Mouse (Mus musculus): Measurements from ENCODE around the gene Ppp1r11. TPM values are rescaled to one million over a fixed set of nuclear protein-coding genes. Genes with fewer than 3 reads are reported as not detected.

The Ppp1r11 gene
- total RNA-seq, 1 experiment from 2014 or later = 85.4 TPM

DNA sequence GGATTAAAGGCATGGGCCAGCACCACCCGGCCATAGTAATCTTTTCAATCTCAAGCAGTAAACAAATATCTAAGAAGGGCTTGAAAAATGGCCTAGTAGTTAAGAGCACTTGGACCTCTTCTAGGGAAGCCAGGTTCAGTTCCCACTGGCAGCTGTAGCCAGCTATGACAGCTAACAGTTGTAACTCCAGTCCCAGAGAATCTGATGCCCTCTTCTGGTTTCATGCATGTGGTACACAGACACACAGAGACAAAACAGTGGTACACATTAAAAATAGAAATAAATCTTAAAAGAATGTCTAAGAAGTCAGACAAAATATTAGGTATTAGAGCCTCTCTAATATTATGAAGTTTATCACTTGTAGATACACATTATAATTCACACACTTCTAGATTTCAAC lies 9.6 kb upstream of the Ppp1r11 start:
- no peak for DNase-seq

DNA sequence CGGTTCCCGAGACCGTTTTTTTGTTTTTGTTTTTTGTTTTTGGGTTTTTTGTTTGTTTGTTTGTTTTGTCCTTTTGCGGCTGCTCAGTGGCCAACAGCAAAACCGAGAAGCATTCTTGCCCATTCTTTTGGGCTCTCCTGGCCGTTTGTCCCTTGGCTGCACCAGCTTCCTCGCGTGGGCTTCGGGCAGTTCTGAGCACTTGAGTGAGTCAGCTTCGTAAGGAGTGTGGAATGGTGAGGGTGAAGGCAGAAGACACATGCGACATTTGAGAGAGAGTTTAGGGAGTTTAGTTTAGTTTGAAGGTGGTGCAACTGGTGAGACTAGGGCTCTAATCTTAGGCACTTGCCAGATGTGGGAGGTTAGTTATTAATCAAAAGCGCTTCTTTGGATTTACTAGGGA lies 7.3 kb upstream of the Ppp1r11 start:
- DNase-seq = no peak

DNA sequence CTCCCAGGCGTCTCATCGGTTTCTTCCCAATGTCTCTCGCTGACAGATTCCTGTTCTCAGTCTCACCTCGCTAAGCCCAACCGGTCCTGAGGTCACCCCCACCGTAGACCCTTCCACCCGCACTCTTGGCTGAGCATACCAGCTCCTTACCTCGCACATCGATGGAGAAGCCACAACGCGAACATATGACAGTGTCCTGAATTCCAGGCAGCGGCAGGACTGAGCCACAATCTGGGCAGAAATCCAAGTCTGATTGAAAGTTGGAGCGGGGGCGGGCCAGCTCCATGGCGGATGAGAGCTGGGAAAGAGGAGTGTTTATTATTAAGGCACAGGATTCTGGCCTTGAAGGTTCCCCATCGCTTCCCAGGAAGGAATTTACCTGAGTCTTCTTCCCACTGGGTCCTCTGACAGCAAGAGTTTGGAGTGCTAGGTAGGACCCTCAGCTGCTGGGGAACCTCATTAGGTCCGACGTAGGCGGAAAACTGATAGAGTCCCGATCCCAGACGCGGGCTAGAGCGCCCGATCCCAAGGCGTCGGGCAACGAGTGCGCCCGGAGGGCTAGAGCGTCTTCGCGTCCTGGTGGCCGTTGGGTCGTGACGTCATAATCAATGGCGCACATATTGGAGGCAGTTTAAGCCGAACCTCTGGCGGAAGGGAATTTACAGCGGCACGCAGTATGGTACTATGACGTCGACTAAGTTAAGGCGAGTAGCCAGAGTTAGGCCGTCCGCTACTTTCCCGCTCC lies 6.6 kb upstream of the Ppp1r11 start, which contains the start of the genes Znrd1 and Znrd1as:
Gene Znrd1, minus strand, starts transcription at position 561 of the 745 bp plus-strand sequence.
Gene Znrd1as, plus strand, starts transcription at position 594 of the 745 bp plus-strand sequence.
- peak; percentile 90 for DNase-seq

DNA sequence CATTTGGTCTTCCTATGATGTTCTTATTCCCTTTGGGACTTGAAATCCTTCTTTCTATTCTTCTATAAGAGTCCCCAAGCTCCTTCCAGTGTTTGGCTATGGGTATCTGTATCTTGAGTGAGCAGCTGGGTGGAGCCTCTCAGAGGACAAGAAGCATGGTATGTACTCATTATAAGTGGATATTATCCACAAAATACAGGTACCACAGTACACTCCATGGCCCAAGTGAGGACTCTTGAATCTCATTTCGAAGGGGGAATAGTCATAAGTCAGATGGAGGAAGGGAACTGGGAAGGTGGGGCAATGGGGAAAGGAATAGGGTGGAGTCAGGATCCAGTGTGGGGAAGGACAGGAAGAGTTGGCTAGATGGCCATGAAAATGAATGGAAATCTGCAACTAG lies 1.5 kb upstream of the Ppp1r11 start:
- no peak for DNase-seq

DNA sequence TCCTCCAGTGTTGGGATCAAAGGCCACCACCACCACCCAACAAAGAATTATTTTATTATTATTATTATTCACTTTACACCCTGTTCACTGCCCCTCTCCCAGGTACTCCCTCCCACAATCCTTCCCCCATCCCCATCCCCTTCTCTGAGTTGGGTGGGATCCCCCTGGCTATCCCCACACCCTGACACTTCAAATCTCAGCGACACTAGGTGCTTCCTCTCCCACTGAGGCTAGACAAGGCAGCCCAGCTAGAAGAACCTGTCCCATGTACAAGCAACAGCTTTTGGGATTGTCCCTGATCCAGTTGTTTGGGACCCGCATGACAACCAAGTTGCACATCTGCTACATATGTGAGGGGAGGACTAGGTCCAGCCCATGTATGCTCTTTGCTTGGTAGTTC lies 1.1 kb upstream of the Ppp1r11 start:
- DNase-seq = no peak

DNA sequence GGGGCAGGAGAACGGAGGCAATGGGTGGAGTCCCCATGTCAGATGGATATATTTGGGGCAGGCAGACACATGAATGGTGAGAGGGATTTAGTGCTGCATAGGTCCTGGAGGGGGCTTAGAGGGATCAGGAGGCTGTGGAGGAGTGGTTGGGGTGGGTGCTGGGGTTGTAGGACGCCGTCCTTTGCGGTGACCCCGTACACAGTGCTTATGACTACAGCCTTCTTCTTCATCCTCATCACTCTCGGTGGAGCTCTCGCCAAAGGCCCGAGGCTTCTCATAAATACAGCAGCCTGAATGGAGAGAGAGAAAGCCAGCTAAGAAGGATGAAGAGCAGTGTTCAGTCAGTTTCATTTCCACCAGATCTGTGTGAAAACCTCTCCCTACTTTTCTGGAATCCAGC lies 2.3 kb downstream of the Ppp1r11 start:
- DNase-seq = no peak

DNA sequence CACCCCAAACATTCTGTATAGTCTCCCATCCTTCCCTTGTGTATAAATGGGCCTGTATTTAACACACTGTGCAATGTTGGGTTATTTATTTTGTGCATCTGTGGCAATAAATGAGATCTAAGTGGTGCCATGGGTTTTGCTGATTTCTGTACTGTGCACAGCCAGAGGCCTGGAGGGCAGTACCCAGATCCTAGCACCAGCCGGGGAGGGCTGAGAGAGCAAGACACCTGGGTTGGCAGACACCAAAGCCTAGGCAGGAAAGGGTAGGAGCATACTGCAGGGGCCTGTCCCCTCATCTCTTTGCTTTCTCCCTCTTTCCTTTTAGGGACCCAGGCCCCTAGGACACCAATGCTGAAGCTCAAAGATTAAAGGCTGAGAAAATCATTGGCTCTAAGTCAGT lies 3.3 kb downstream of the Ppp1r11 start:
- no peak for DNase-seq

DNA sequence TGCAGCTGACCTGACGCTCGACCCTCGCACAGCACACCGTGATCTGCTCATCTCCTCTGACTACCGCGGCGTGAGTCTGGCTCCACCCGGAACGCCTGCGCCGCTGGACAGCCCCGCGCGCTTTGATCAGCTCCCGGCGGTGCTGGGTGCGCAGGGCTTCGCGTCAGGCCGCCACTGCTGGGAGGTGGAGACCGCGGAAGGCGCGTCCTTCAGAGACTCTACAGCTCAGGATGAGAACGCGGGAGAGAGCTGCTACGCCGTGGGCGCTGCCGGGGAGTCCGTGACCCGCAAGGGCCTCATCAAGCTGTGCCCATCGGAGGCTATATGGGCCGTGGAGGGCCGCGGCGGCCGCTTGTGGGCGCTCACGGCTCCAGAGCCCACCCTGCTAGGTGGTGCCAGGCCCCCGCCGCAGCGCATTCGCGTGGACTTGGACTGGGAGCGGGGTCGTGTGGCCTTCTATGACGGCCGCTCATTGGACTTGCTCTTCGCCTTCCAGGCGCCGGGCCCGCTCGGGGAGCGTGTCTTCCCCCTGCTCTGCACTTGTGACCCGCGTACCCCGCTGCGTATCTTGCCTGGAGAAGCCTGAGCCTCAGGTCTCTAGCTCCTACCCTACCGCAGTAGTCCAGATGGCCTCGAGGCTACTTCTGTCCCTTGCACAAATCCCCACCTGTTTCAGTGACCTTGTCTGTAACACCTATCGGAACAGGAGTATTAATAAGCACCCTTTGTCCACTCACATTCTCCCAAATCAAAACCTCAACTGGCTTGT lies 4.3 kb downstream of the Ppp1r11 start:
- DNase-seq = peak; percentile 75

GRCm38 (mm10) chr17:36944121-36944775 lies 7.3 kb downstream of the Ppp1r11 start:
- DNase-seq = no peak

- DNase-seq = no peak
Observed at GRCm38 (mm10) chr17:36943691-36944090, 7.8 kb downstream of the Ppp1r11 start.

GRCm38 (mm10) chr17:36942791-36943471 lies 8.6 kb downstream of the Ppp1r11 start, which contains the start of gene Rnf39:
Gene Rnf39 (plus strand): TSS chr17:36942918.
- DNase-seq = peak; percentile 10

GRCm38 (mm10) chr17:36942391-36942790 lies 9.2 kb downstream of the Ppp1r11 start:
- DNase-seq = peak; percentile 39

DNA sequence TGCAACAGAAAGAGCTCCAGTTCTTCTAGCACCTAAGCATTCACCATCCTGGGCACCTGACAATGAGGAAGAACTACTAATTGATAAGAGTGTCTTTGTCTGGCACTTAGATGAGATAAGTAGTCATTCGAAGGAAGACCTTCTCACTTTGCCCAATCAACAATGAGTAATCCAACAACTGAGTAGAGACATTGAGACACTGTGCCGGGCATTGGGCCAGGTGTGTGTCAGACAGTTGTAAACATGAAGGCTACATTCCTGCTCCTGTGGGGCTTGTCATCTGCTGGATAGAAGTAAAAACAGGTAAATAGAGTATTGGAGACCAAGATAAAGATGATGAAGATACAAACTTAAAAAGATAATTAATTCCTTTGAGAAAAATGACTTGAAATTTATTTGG lies 13.5 kb downstream of the Ppp1r11 start:
- peak; percentile 75 for DNase-seq

DNA sequence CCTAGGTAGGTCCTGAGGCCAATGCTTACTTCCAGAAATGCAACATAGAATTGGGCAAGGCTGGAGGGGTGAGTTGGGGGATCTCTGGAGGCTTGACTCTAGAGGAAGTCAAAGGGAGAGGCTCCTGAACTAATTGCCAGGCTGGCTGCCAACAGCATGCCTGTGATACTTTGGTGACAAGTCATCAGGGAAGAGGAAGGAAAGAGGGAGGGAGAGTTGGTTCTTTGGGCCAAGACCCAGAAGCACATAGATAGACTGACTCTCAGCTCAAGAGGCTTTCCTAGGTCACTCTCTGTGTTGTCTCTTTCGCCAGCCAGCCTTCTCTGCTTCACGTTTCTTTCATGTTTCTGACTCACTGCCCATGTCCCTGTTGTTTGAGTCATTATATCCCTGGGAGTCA lies 19.7 kb downstream of the Ppp1r11 start:
- peak; percentile 43 for DNase-seq

GRCm38 (mm10) chr17:36931130-36931529 lies 20.4 kb downstream of the Ppp1r11 start:
- DNase-seq = no peak

DNA sequence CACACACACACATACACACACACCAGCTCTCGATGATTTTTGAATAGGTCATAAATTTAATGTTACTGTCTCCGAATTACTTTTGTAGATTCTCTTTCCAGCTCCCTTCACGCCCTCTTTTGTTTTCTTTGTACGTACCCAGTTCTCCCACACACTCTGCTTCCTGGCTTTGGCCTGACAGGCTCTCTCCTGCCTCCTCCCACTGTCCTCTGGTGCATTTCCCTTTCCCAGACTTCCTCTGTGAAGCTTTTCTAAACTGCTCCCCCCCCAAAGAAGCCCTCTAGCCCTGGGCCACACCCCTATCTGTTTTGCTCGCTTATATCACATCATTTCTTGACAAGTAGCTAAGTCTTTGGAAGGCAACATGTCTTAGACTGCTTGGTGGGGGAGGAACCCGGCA lies 21.3 kb downstream of the Ppp1r11 start:
- DNase-seq = no peak

DNA sequence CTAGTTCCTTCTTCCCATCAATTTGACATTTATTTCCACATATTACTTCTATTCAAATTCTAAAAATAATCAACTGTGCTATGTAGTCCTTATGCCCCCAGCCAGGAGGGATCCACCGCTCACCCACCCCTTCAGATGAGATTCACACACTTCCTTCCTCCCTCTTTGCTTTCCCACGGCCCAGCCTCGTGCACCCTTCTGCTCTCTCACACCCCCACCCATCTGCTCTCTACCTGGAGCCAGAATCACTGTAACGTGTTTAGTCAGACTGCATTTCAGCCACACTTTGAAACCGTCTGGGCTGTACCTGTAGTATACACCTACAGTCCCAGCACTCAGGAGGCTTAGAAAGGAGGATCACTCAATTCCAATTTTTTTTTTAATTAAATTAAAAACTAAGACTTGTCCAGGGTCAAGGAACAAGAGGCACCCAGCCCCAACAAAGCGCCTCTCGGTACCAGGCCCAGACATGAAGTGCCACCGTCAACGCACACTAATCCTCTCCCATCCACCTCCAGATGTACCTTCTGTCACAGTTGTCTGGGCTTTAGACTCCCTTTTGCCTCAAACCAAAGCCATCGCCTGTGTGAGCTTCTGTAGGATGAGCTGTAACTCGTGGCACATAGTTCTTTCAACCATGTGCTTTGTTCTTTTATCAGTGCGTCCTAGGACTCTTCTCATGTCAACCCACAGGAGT lies 22.2 kb downstream of the Ppp1r11 start:
- no peak for DNase-seq

- DNase-seq = no peak
Observed at GRCm38 (mm10) chr17:36927496-36928120, 23.9 kb downstream of the Ppp1r11 start.

- DNase-seq = no peak
Observed at GRCm38 (mm10) chr17:36923491-36923890, 28.1 kb downstream of the Ppp1r11 start.

DNA sequence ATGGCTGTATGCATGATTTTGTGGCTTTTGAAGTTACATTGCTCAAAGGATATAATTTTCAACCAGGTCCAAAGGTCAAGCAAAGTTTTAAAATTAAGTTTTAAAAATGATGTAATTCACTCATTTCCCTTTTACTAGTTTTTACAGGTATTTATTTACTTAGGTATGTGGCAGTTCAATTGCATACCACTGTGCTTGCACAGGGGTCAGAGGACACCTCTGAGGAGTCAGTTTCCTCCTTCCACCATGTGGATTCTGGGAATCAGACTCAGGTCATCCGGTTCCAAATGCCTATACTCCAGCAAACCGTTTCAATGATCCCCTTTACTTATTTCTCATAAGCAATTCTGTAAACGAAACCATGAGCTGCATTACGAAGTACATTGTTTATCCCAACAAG lies 28.8 kb downstream of the Ppp1r11 start:
- DNase-seq = no peak

GRCm38 (mm10) chr17:36920239-36920638 lies 31.3 kb downstream of the Ppp1r11 start:
- DNase-seq = peak; percentile 56
